Mouse (Mus musculus) hindbrain, embryonic 16.5 days (tissue): ENCODE data around the gene Cd164. TPM values are rescaled to one million over a fixed set of nuclear protein-coding genes. Genes with fewer than 3 reads are reported as not detected.

Source experiments
- ATAC-seq: fragments of 200-750 bp; cut with Nextera tagmentation; 2 replicates; pipeline ENCODE4 v1.8.0; 2017; ENCODE audit warnings: moderate TSS enrichment, moderate library complexity
- H3K27ac ChIP-seq: fragments of 300-500 bp; sonication (generic); 2 replicates; pipeline ENCODE4 v1.5.1; 2014; ENCODE audit warnings: low read depth, mild to moderate bottlenecking, control low read depth, low read length, moderate library complexity
- H3K27me3 ChIP-seq: fragments of 300-500 bp; sonication (generic); replicated peaks from 2 replicates; pipeline ENCODE4 v1.6.1; 2014; ENCODE audit warnings: low read length; ENCODE audit not compliant: control insufficient read depth, insufficient read depth
- H3K36me3 ChIP-seq: fragments of 300-500 bp; sonication (generic); 2 replicates; pipeline ENCODE4 v1.6.1; 2014; ENCODE audit warnings: mild to moderate bottlenecking, low read length, moderate library complexity, mixed read lengths; ENCODE audit not compliant: control insufficient read depth, insufficient read depth
- H3K4me1 ChIP-seq: fragments of 300-500 bp; sonication (generic); 2 replicates; pipeline ENCODE4 v1.6.1; 2014; ENCODE audit warnings: low read depth, low read length; ENCODE audit not compliant: control insufficient read depth, insufficient read depth
- H3K4me2 ChIP-seq: fragments of 300-500 bp; sonication (generic); 2 replicates; pipeline ENCODE4 v1.6.1; 2014; ENCODE audit warnings: mild to moderate bottlenecking, low read length, control low read depth, moderate library complexity
- H3K4me3 ChIP-seq: fragments of 300-500 bp; sonication (generic); 2 replicates; pipeline ENCODE4 v1.5.1; 2014; ENCODE audit warnings: mild to moderate bottlenecking, low read length, control low read depth, moderate library complexity
- H3K9ac ChIP-seq: fragments of 300-500 bp; sonication (generic); 2 replicates; pipeline ENCODE4 v1.6.1; 2014; ENCODE audit warnings: low read depth, mild to moderate bottlenecking, control low read depth, low read length, moderate library complexity
- H3K9me3 ChIP-seq: fragments of 300-500 bp; sonication (generic); 2 replicates; pipeline ENCODE4 v1.6.1; 2014; ENCODE audit warnings: mild to moderate bottlenecking, low read length, moderate library complexity; ENCODE audit not compliant: control insufficient read depth
- WGBS: fragments of 180-500 bp; shearing (Covaris S2); extraction: QIAGEN DNeasy Blood & Tissue Kit; methylation state at CpG from one replicate; pipeline ENCODE4 v1.1.7; 2014; 5-methylcytosine and 5-hydroxymethylcytosine counted together
- polyA plus RNA-seq: library from polyadenylated mRNA; unstranded; fragments of >200 nt; fragmentation: Nextera tagmentation; extraction: Ambion mirVana; gene quantifications from 2 replicates; pipeline ENCODE4 v1.2.1, GENCODE M21; 2015

Gene Cd164
- polyA plus RNA-seq, 1 experiment from 2014 or later: 57.2 TPM

GRCm38 (mm10) chr10:41518508-41518980, 670 bp upstream of the Cd164 start:
- under 1% methylated on average over 23 of the region's 23 CpGs for WGBS

GRCm38 (mm10) chr10:41519640-41520409, 611 bp downstream of the Cd164 start:
- Histone ChIP-seq H3K27me3 (no peaks in the 10 kb centered on the region), H3K27ac (peak overlapping the region; percentile 99), H3K4me3 (peak overlapping the region; percentile 69), H3K36me3 (no peaks in the 10 kb centered on the region), H3K4me1 (peaks cover 16% of the 10 kb centered on the region), H3K4me2 (peak overlapping the region; percentile 97), H3K9me3 (no peaks in the 10 kb centered on the region), H3K9ac (peak overlapping the region; percentile 91)
- no peak; the same call in 1 of the 2 replicates for ATAC-seq
- under 1% methylated on average over 62 of the region's 65 CpGs for WGBS

More at GRCm38 (mm10) chr10:41518508-41518980, 670 bp upstream of the Cd164 start:
- peak; percentile 78 for ATAC-seq
- Histone ChIP-seq H3K4me3 (peak overlapping the region; percentile 69), H3K4me1 (peaks cover 16% of the 10 kb centered on the region), H3K27ac (peak overlapping the region; percentile 99), H3K9ac (peak overlapping the region; percentile 91), H3K36me3 (no peaks in the 10 kb centered on the region), H3K4me2 (peak overlapping the region; percentile 97), H3K9me3 (no peaks in the 10 kb centered on the region), H3K27me3 (no peaks in the 10 kb centered on the region)

- Histone ChIP-seq H3K9ac (peak overlapping the region; percentile 91), H3K9me3 (no peaks in the 10 kb centered on the region), H3K36me3 (peaks cover 2% of the 10 kb centered on the region; the same call in 1 of the 2 replicates), H3K27me3 (no peaks in the 10 kb centered on the region), H3K27ac (peak overlapping the region; percentile 99; the same call in 1 of the 2 replicates), H3K4me3 (peak overlapping the region; percentile 69), H3K4me1 (peaks cover 16% of the 10 kb centered on the region), H3K4me2 (peak overlapping the region; percentile 97)
- 4% methylated on average over 5 of the region's 5 CpGs for WGBS
- ATAC-seq: no peak
These were observed 1.1 kb downstream of the Cd164 start for GRCm38 (mm10) chr10:41520410-41520673.

GRCm38 (mm10) chr10:41523386-41523785, 4.2 kb downstream of the Cd164 start:
- Histone ChIP-seq H3K27ac (no peak overlapping the region), H3K4me2 (no peak overlapping the region), H3K9me3 (no peaks in the 10 kb centered on the region), H3K36me3 (peaks cover 3% of the 10 kb centered on the region), H3K27me3 (no peaks in the 10 kb centered on the region), H3K9ac (no peak overlapping the region), H3K4me3 (no peak overlapping the region), H3K4me1 (peaks cover 12% of the 10 kb centered on the region)
- 76% methylated on average over 3 of the region's 3 CpGs for WGBS
- no peak for ATAC-seq

GRCm38 (mm10) chr10:41525696-41526095, 6.5 kb downstream of the Cd164 start:
- 91% methylated on average over 1 of the region's 1 CpGs for WGBS
- no peaks in the 10 kb centered on the region for H3K9me3 ChIP-seq
- H3K4me3 ChIP-seq: no peak overlapping the region
- no peak overlapping the region for H3K4me2 ChIP-seq
- peaks cover 12% of the 10 kb centered on the region for H3K36me3 ChIP-seq
- ATAC-seq: no peak
- H3K9ac ChIP-seq: no peak overlapping the region
- H3K27ac ChIP-seq: no peak overlapping the region
- H3K4me1 ChIP-seq: peaks cover 9% of the 10 kb centered on the region
- no peaks in the 10 kb centered on the region for H3K27me3 ChIP-seq

- Histone ChIP-seq H3K36me3 (peaks cover 20% of the 10 kb centered on the region), H3K9me3 (no peaks in the 10 kb centered on the region), H3K4me3 (no peak overlapping the region), H3K4me2 (no peak overlapping the region), H3K9ac (no peak overlapping the region), H3K27ac (no peak overlapping the region), H3K4me1 (no peaks in the 10 kb centered on the region), H3K27me3 (no peaks in the 10 kb centered on the region)
- WGBS: 96% methylated on average over 5 of the region's 5 CpGs
- ATAC-seq: no peak
These were observed 10.8 kb downstream of the Cd164 start for GRCm38 (mm10) chr10:41529972-41530371.

GRCm38 (mm10) chr10:41535991-41536390, 16.8 kb downstream of the Cd164 start:
- no peak for ATAC-seq

GRCm38 (mm10) chr10:41536714-41537113, 17.5 kb downstream of the Cd164 start:
- peaks cover 12% of the 10 kb centered on the region for H3K36me3 ChIP-seq
- 97% methylated on average over 1 of the region's 1 CpGs for WGBS
- no peak for ATAC-seq

More at GRCm38 (mm10) chr10:41535991-41536390, 16.8 kb downstream of the Cd164 start:
- H3K36me3 ChIP-seq: peaks cover 12% of the 10 kb centered on the region
- H3K9ac ChIP-seq: no peak overlapping the region
- H3K27ac ChIP-seq: no peak overlapping the region
- no peak overlapping the region for H3K4me3 ChIP-seq
- no peaks in the 10 kb centered on the region for H3K4me1 ChIP-seq
- no peaks in the 10 kb centered on the region for H3K27me3 ChIP-seq
- no peak overlapping the region for H3K4me2 ChIP-seq
- 88% methylated on average over 2 of the region's 2 CpGs for WGBS
- no peaks in the 10 kb centered on the region for H3K9me3 ChIP-seq

GRCm38 (mm10) chr10:41537226-41537982, 18.2 kb downstream of the Cd164 start:
- Histone ChIP-seq H3K36me3 (peaks cover 11% of the 10 kb centered on the region), H3K4me3 (no peak overlapping the region), H3K4me1 (no peaks in the 10 kb centered on the region), H3K9ac (no peak overlapping the region), H3K27me3 (no peaks in the 10 kb centered on the region), H3K4me2 (no peak overlapping the region), H3K27ac (no peak overlapping the region), H3K9me3 (no peaks in the 10 kb centered on the region)
- 85% methylated on average over 4 of the region's 4 CpGs for WGBS
- no peak for ATAC-seq

More at GRCm38 (mm10) chr10:41536714-41537113, 17.5 kb downstream of the Cd164 start:
- Histone ChIP-seq H3K27ac (no peak overlapping the region), H3K4me2 (no peak overlapping the region), H3K4me1 (no peaks in the 10 kb centered on the region), H3K9me3 (no peaks in the 10 kb centered on the region), H3K9ac (no peak overlapping the region), H3K27me3 (no peaks in the 10 kb centered on the region), H3K4me3 (no peak overlapping the region)
